Mouse (Mus musculus) hindbrain, embryonic 11.5 days (tissue): ENCODE results near the gene Mmp21. TPM values are rescaled to one million over a fixed set of nuclear protein-coding genes. Genes with fewer than 3 reads are reported as not detected.

ENCODE experiments used
- ATAC-seq: fragments of 200-750 bp; cut with Nextera tagmentation; 2 replicates; pipeline ENCODE4 v1.8.0; 2017; ENCODE audit warnings: mild to moderate bottlenecking, moderate TSS enrichment, moderate library complexity; ENCODE audit not compliant: low FRiP score
- DNase-seq: peaks from one replicate; pipeline ENCODE4 v3.0.0-alpha.2; 2015; ENCODE audit warnings: low spot score
- H3K27ac ChIP-seq: fragments of 300-500 bp; sonication (generic); 2 replicates; pipeline ENCODE4 v1.5.1; 2014; ENCODE audit warnings: mild to moderate bottlenecking, low read depth, low read length
- H3K27me3 ChIP-seq: fragments of 300-500 bp; sonication (generic); 2 replicates; pipeline ENCODE4 v1.6.1; 2014; ENCODE audit warnings: mild to moderate bottlenecking, low read length, moderate library complexity, mixed read lengths; ENCODE audit not compliant: control insufficient read depth, insufficient read depth
- H3K36me3 ChIP-seq: fragments of 300-500 bp; sonication (generic); 2 replicates; pipeline ENCODE4 v1.6.1; 2014; ENCODE audit warnings: mild to moderate bottlenecking, low read length, moderate library complexity, mixed read lengths; ENCODE audit not compliant: control insufficient read depth, insufficient read depth
- H3K4me1 ChIP-seq: fragments of 300-500 bp; sonication (generic); replicated peaks from 2 replicates; pipeline ENCODE4 v1.6.1; 2014; ENCODE audit warnings: low read length, mixed read lengths; ENCODE audit not compliant: control insufficient read depth, insufficient read depth
- H3K4me2 ChIP-seq: fragments of 300-500 bp; sonication (generic); replicated peaks from 2 replicates; pipeline ENCODE4 v1.6.1; 2014; ENCODE audit warnings: mild to moderate bottlenecking, low read depth, low read length
- H3K4me3 ChIP-seq: fragments of 300-500 bp; sonication (generic); 2 replicates; pipeline ENCODE4 v1.5.1; 2014; ENCODE audit warnings: low read depth, low read length
- H3K9ac ChIP-seq: fragments of 300-500 bp; sonication (generic); 2 replicates; pipeline ENCODE4 v1.6.1; 2014; ENCODE audit warnings: low read depth, low read length
- H3K9me3 ChIP-seq: fragments of 300-500 bp; sonication (generic); 2 replicates; pipeline ENCODE4 v1.6.1; 2016; ENCODE audit warnings: low read length; ENCODE audit not compliant: control insufficient read depth
- WGBS: fragments of 180-500 bp; shearing (Covaris S2); extraction: QIAGEN DNeasy Blood & Tissue Kit; methylation state at CpG from one replicate; pipeline ENCODE4 v1.1.7; 2014; 5-methylcytosine and 5-hydroxymethylcytosine counted together
- polyA plus RNA-seq: library from polyadenylated mRNA; unstranded; fragments of >200 nt; fragmentation: Nextera tagmentation; extraction: Ambion mirVana; gene quantifications from 2 replicates; pipeline ENCODE4 v1.2.1, GENCODE M21; 2014

Mmp21 gene
- polyA plus RNA-seq, 1 experiment from 2014 or later: not detected

- H3K9me3 ChIP-seq: no peaks in the 10 kb centered on the region
- H3K27me3 ChIP-seq: no peaks in the 10 kb centered on the region
- no peaks in the 10 kb centered on the region for H3K36me3 ChIP-seq
- DNase-seq (no peak), ATAC-seq (no peak)
- no peaks in the 10 kb centered on the region for H3K4me1 ChIP-seq
- H3K27ac ChIP-seq: no peak overlapping the region
- no peak overlapping the region for H3K4me3 ChIP-seq
- H3K9ac ChIP-seq: no peak overlapping the region
- H3K4me2 ChIP-seq: no peak overlapping the region
- WGBS: 78% methylated on average over 4 of the region's 4 CpGs
Observed at GRCm38 (mm10) chr7:133679439-133679838, 422 bp downstream of the Mmp21 start.

- DNase-seq: no peak
- no peaks in the 10 kb centered on the region for H3K4me1 ChIP-seq
- ATAC-seq: no peak
- H3K27me3 ChIP-seq: no peaks in the 10 kb centered on the region
- no peak overlapping the region for H3K27ac ChIP-seq
- no peak overlapping the region for H3K9ac ChIP-seq
- WGBS: 90% methylated on average over 8 of the region's 8 CpGs
- H3K4me3 ChIP-seq: no peak overlapping the region
- no peaks in the 10 kb centered on the region for H3K36me3 ChIP-seq
- H3K9me3 ChIP-seq: no peaks in the 10 kb centered on the region
- no peak overlapping the region for H3K4me2 ChIP-seq
Observed at GRCm38 (mm10) chr7:133678716-133679115, 1.1 kb downstream of the Mmp21 start.

GRCm38 (mm10) chr7:133676002-133676401 lies 3.9 kb downstream of the Mmp21 start:
- Histone ChIP-seq H3K9me3 (no peaks in the 10 kb centered on the region), H3K4me2 (no peak overlapping the region), H3K27me3 (no peaks in the 10 kb centered on the region), H3K4me1 (no peaks in the 10 kb centered on the region), H3K27ac (no peak overlapping the region), H3K9ac (no peak overlapping the region), H3K36me3 (peaks cover 3% of the 10 kb centered on the region; the same call in 1 of the 2 replicates), H3K4me3 (no peak overlapping the region)
- DNase-seq (peak; percentile 43), ATAC-seq (no peak)
- 69% methylated on average over 9 of the region's 9 CpGs for WGBS

- DNase-seq: no peak
- H3K27ac ChIP-seq: no peak overlapping the region
- no peak overlapping the region for H3K4me2 ChIP-seq
- H3K27me3 ChIP-seq: no peaks in the 10 kb centered on the region
- ATAC-seq: no peak
- no peak overlapping the region for H3K4me3 ChIP-seq
- H3K36me3 ChIP-seq: peaks cover 3% of the 10 kb centered on the region; the same call in 1 of the 2 replicates
- no peak overlapping the region for H3K9ac ChIP-seq
- 96% methylated on average over 3 of the region's 3 CpGs for WGBS
- H3K9me3 ChIP-seq: no peaks in the 10 kb centered on the region
- no peaks in the 10 kb centered on the region for H3K4me1 ChIP-seq
Observed at GRCm38 (mm10) chr7:133670846-133671245, 9.0 kb downstream of the Mmp21 start.

- Histone ChIP-seq H3K4me2 (no peak overlapping the region), H3K27me3 (no peaks in the 10 kb centered on the region), H3K9ac (no peak overlapping the region), H3K9me3 (no peaks in the 10 kb centered on the region), H3K4me1 (no peaks in the 10 kb centered on the region), H3K4me3 (no peak overlapping the region), H3K36me3 (peaks cover 3% of the 10 kb centered on the region; the same call in 1 of the 2 replicates), H3K27ac (no peak overlapping the region)
- DNase-seq: no peak
- ATAC-seq: no peak
- 94% methylated on average over 9 of the region's 9 CpGs for WGBS
Observed at GRCm38 (mm10) chr7:133669946-133670345, 9.9 kb downstream of the Mmp21 start.

GRCm38 (mm10) chr7:133669071-133669470 lies 10.8 kb downstream of the Mmp21 start:
- H3K4me1 ChIP-seq: no peaks in the 10 kb centered on the region
- H3K4me2 ChIP-seq: no peak overlapping the region
- ATAC-seq: no peak
- peaks cover 8% of the 10 kb centered on the region for H3K36me3 ChIP-seq
- H3K4me3 ChIP-seq: no peak overlapping the region
- H3K9me3 ChIP-seq: no peaks in the 10 kb centered on the region
- peak; percentile 19 for DNase-seq
- H3K27ac ChIP-seq: no peak overlapping the region
- no peaks in the 10 kb centered on the region for H3K27me3 ChIP-seq
- 94% methylated on average over 1 of the region's 1 CpGs for WGBS
- no peak overlapping the region for H3K9ac ChIP-seq

GRCm38 (mm10) chr7:133662467-133662866 lies 17.4 kb downstream of the Mmp21 start:
- Histone ChIP-seq H3K4me1 (no peaks in the 10 kb centered on the region), H3K27ac (no peak overlapping the region), H3K27me3 (no peaks in the 10 kb centered on the region), H3K9me3 (no peaks in the 10 kb centered on the region), H3K36me3 (peaks cover 11% of the 10 kb centered on the region; the same call in 1 of the 2 replicates), H3K9ac (no peak overlapping the region), H3K4me3 (no peak overlapping the region), H3K4me2 (no peak overlapping the region)
- DNase-seq: no peak
- WGBS: 89% methylated on average over 1 of the region's 1 CpGs
- ATAC-seq: no peak

- Histone ChIP-seq H3K36me3 (peaks cover 12% of the 10 kb centered on the region), H3K27me3 (no peaks in the 10 kb centered on the region), H3K27ac (no peak overlapping the region), H3K9me3 (no peaks in the 10 kb centered on the region), H3K4me2 (no peak overlapping the region), H3K4me3 (no peak overlapping the region), H3K9ac (no peak overlapping the region), H3K4me1 (no peaks in the 10 kb centered on the region)
- ATAC-seq: no peak
- DNase-seq: no peak
- WGBS: 94% methylated on average over 6 of the region's 6 CpGs
Observed at GRCm38 (mm10) chr7:133645716-133646115, 34.1 kb downstream of the Mmp21 start.

GRCm38 (mm10) chr7:133638821-133639220 lies 41.0 kb downstream of the Mmp21 start:
- H3K36me3 ChIP-seq: peaks cover 7% of the 10 kb centered on the region; the same call in 1 of the 2 replicates
- no peak overlapping the region for H3K27ac ChIP-seq
- WGBS: 95% methylated on average over 13 of the region's 13 CpGs
- ATAC-seq (no peak), DNase-seq (no peak)
- peak overlapping the region; percentile 85; the same call in 1 of the 2 replicates for H3K4me2 ChIP-seq
- H3K4me1 ChIP-seq: no peaks in the 10 kb centered on the region
- no peak overlapping the region for H3K4me3 ChIP-seq
- H3K9me3 ChIP-seq: no peaks in the 10 kb centered on the region
- no peaks in the 10 kb centered on the region for H3K27me3 ChIP-seq
- no peak overlapping the region for H3K9ac ChIP-seq
